Mouse (Mus musculus) layer of hippocampus, adult 8-10 months (tissue): ENCODE data around the gene Zfp931. TPM values are rescaled to one million over a fixed set of nuclear protein-coding genes. Genes with fewer than 3 reads are reported as not detected.
"Not testable (repeated sequence)": the region's sequence is repeated elsewhere in the genome, so short reads cannot be mapped to it uniquely, and the experiment has no call there.

Experiments
- DNase-seq, 2 experiments: peaks; one replicate each; pipeline ENCODE4 v3.0.0; 2022; ENCODE audit warnings: low spot score in 2 of 2
- total RNA-seq, 4 experiments: library from RNA; stranded (reverse); gene quantifications; 2 replicates each; pipeline ENCODE4 v1.2.4; 2022

The Zfp931 gene
- total RNA-seq, result 10 to 100 TPM; 23.3 to 36.1 (median 27.2) TPM

DNA sequence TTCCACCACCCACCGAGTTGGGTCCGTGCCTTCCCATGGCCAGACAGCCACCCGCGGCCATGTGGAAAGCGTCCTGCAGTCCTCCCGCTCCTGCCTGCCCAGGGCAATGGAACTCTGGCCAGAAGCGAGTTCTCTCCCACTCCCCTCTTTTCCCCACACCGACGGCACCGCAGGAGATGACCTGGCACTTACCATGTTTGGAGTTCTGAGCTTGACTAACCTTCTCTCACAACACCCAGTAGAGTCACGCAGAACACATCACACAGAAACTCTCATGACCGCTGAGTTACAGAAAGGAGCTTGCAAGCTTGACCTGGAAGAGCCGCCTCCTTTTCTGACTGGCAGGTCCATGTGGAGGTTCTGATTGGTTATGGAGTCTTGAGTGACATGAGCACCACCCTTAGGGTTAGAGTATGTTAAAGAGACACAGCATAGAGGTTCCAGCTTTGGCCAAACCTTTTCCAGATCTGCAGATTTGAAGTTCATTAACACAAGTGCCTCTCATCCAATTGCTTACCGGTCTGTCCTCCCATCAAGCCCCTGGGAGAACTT, at the start of gene Zfp931:
Zfp931 (minus strand) TSS at position 311 of the 552 bp plus-strand sequence.
- DNase-seq, result peak; percentile 35 to 38

DNA sequence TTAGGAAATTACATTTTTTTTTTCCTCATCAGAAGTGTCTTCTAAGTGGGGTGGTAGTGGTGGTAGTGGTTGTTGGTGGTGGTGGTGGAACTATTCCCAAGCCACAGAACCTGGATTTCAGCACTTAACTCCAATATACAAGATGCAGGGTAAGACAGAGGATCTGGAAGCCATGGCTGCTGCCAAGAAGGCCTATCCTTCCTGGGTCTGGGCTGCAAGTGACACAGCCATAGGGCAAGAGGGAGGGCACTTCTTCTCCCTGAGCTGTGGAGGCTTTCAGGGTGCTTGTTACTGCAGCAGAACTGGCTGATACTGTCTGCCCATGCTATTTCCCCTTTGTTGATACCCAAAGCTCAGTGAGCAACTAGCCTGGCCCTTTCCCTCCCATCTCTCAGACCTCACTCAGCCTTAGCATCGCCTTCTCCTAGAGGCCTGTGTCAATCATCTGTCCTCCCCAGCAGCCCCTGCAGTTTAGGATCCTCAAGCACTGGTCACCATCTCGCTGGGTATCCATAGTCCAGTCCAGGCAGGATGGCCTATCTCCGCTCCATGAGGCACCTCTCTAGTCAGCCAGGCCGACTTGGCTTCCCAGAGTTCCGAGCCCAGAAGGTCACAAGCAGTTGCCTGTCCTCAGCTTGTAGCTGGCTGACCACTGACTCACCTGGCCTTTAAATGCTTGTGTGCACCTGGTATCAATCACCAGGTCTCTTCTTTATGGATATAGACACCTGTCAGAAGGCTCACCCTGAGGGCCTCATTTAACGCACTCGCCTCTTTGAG, 48.0 kb upstream of the Zfp931 start:
- DNase-seq, result peak; percentile 1 to 5

DNA sequence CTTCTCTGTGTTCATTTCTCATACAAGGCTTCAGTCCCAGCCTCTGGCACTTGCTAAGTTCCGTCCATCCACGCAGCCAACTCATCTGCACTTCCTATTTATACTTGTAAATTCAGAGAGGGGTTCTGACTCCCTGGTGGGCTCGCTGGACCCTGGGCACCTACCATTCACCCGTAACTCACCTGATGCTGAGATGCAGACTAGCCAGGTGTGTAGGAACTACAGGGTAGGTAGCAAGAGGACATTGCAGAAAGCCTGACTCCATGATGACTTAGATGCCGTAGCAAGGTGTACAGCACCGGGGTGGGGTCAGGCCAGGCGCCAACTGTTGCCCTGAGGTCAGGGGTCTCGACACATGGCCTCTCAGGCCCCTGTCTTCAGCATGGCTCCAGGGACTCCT, 47.2 kb upstream of the Zfp931 start:
- peak in 1 of 2 experiments; percentile 3 for DNase-seq

DNA sequence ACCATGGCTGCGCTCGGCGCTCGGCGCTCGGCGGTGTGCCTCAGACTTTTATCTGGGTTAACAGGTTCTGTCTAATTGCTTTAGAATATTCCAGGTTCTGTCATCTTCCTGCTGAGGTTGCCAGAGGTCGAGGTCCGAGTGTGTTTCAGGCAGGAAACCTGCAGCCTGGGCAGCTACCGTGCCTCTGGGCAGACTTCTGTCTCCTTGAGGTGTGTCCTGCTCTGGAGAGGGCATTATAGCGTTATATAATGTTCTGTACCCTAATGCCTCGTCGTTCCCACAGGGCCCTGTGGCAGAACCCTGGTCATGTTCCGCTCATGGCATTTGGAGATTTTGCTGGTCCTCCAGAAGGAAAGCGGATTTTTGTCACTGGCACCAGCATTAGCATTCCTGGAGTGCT, 45.2 kb upstream of the Zfp931 start:
- DNase-seq, result peak in 1 of 2 experiments; percentile 1

DNA sequence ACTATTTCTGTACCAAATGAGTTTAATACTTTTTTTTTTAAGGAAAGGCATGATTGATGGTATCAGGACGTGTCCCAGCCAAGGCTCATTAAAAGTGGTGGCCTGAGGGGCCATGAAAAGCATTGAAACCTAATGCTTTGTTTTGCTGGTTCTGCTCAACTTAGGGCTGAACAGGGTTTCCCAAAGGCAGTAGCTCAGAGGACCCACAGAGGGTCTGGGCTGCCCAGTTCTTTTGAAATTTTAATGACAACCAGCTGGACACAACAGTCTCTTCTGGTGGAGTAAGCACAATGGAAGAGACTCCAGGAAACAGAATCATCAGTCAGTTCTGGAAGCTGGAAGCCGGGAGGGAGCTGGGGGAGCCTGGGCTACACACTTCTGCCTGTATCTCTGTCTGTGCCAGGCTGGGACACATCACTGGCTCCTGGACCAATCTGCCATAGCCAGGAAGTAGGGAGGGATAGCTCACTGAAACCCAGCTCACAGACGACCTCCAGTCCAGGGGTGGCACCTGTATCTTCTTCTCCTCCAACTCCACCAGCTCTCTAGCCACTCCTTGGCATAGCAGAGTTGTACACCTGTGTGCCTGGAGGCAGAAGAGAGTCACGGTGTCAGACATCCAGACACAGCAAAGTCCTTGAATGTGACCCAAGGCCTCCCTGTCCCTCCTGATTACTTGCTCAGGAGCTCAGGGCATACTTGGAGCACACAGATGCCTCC, 43.8 kb upstream of the Zfp931 start:
- DNase-seq, result peak in 1 of 2 experiments; percentile 2

DNA sequence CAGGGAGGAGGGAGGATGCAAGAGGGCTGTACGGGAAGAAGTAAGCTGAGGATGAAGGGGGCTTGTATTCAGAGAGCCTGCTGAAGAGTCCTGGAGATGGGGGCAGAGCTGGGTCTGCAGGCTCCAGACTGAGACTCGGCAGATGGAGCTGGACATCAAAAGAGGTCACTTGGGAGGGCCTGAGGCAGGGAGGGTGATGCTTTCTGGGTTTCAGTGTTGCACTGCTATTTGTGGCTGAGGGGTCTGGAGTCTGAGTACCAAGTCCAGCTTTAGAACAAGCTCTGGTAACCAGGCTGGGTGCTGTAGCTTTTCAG, 43.1 kb upstream of the Zfp931 start:
- DNase-seq, result peak in 1 of 2 experiments; percentile 1

DNA sequence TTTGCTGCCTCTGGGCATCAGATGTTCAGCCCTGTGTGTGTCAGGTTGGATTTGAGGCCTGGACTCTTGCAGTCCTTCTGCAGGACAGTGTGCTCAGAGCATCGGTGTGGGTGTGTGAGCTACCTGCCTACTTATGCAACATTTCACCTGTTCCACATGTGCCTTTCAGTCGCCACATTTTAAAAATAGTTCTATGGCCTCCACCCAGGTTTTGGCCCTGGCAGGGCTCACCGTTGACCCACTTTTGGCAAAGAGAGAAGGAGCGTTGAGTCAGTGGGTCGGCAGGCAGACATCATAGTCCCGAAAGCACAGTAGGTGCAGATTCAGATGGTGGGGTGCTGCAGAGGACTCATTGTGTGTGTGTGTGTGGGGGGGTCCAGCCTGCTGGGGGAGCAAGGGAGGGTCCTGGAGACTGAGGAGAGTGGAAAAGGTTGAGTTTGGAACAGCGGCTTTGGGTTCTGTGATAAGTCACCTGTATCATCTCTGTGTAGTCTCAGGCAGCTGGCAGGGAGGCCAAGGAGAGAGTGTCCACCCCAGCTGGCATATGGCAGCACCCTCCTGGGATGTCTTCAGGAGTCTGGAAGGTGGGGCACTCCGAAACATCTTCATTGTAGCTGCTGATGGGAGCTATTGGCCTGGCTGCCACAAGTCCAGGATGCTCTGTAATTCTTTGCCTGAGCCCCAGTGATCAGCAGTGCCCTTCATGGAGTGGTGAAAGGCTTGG, 42.5 kb upstream of the Zfp931 start:
- peak in 1 of 2 experiments; percentile 1 for DNase-seq

DNA sequence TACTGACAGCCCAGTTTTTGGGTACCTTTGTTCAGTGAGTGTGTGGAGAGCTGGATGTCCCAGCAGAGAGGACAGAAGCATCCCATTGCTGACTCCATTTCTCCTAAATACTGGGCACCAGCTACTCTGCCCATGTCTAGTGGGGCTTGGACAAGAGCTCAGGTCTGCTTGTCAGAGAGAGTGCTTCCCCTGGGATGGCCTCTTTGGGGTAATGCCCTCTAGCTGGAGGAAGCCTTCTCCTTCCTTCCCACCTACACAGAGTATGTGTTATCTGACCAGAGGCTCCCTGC, 42.0 kb upstream of the Zfp931 start:
- DNase-seq, result peak; percentile 1 to 3

DNA sequence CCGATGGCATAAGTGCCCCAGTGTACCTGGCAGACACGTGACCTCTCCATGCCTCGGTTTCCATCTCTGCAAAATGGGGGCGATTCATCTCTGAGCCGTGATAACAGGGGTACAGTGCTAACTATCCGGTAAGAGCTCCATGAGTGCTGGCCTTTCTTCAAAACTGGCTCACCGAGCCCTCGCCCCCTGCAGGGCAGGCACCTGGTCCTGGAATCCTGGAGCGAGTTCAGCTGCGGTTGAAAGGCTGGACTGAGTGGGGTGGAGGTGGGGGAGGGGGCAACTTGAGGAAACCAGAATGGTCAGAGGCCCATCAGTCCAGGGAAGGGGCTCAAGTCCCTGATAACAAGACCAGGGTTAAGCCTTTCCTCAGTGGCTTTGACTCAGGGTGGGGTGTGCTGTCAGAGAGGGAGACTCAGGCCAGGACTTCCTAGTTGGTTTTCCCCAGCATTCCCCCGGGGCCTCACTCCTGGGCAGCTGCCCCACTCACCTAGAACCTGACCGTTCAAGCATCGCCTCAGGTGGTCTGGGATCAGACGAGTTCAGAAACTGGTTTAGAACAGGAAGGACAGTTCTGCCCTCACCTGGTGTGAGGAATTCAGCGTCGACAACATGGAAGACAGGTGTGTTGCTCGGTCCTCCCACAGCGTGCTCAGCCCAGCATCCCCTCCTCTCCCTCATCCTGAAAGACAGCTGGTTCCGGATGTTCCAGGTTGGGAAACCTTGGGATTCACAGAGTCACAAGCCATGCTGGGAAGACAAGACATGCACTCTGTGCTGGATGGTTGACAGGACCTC, 41.5 kb upstream of the Zfp931 start:
- DNase-seq, result peak in 1 of 2 experiments; percentile 2

DNA sequence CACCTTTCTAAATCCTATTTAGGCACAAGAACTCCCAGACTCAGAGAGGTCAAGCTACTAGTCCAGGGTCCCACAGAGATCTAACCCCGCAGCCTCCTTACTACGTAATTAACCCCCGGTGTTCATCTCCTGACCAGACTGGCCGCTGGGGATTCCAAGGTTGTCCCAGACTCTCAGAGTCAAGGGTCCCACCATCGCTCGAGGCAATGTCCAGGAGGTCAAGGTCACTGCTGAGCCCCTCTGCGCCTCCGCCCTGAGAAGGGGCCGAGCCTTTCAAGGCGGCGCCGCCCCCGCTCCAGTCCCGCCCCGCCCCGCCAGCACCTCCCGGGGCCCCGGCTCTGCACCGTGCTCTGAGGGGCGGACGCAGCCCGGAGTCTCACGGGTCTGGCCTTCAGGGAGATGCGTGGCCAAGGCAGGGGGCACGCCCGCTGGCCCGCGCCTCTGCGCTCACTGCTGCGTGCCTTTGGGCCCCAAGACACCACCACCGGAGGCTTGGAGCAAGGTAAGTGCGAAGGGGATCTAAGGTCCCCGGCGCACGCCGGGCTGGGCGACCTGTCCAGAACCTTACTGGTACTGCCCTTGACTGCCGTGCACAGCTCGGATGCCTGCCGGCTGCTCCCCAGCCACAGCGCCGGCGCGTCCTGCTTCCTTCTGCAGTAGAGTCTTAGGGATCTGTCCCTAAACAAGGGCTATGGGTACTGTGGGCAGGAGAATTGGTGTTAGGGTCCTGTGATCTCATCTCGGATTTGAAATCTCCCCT, 40.7 kb upstream of the Zfp931 start, which contains the start of gene Phactr3:
Phactr3 (plus strand) TSS at position 175 of the 760 bp plus-strand sequence.
- peak; percentile 9 to 11 for DNase-seq

DNA sequence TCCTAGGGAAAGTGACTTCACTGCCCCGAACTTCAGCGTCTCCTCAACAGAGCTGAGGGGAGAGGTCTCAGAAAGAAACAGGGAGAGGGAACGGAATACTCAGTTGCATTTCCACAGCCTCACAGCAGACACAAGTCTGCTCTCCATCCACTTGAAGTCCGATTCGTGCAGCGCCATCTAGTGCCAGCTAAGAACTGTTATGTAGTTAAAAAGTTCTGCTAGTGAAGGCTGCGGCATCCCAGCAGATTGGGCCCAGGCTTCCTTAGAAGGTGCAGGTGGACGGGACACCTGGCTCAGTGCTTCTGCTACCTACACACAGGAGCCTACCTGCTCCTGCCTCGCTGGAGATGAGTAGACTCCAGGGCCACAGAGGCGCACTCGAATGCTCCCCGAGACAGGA, 39.7 kb upstream of the Zfp931 start:
- DNase-seq, result peak in 1 of 2 experiments; percentile 60

DNA sequence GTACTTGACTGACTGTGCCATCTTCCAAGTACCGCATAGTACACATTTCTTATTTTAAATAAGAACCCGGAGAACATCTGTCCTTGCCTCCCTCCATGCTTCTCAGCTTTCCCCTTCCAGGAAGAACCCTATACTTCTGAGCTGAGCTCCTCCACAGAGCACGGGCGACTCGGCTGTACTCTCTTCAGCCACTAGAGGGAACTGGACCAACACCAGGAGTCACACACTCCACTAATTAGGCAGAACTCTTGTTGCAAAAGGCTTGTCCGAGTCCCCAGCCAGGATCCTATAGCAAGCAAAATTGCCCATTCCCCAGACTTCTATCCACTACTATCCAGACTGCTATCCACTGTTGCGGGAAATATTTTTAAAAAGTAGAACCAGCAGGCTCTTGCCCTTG, 23.7 kb upstream of the Zfp931 start:
- peak in 1 of 2 experiments; percentile 71 for DNase-seq

DNA sequence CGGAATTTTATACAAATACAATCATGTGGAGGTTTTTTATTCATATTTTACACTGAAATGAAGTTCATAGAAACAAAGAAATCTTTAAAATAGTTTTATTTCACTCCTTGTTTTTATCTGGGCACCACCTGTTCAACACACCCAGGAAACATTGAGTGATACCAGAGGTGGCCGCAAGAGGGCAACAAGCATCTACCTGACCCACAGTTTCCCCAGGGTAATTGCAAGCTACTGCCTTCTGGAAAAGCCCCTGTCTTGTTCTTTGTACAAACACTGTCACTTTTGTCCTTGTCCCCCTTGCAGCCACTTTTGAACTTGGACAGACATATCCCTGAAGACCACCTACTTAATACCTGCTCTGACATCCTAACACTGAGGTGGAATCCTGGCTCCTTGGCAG, 19.7 kb upstream of the Zfp931 start:
- DNase-seq, result peak in 1 of 2 experiments; percentile 78

DNA sequence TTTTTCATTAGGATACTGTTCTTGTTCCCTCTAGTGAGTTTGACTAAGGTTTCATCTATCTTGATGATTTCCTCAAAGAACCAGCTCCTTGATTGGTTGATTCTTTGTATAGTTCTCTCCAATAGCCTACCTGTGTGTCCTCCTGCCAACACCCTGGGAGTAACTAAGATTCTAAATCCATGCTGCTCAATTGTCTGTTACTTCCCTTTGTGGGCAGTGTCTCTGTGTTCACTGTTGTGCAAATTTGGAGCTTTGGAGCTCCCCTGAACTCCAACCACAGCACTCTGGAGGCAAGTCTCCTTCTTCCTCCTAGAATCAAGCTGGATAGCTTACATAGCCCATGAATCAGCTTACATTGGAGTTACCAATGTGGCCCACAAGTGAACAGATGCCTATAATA, 11.3 kb upstream of the Zfp931 start:
- no peak for DNase-seq

DNA sequence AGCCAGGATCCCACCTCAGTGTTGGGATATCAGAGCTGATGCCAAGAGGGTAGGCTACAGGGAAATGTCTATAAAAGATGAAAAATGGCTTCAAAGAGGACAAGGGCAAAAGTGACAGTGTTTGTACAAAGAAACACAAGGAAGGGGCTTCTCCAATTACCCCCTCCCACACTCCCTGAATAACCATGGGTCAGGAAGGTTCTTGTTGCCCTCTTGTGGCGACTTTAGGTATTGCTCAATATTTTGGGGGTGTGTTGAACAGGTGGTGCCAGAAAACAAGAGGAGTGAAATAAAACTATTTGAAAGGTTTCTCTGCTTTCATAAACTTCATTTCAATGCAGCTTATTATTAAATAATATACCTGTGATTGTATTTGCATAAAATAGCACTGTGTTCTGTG, 20.1 kb downstream of the Zfp931 start:
- peak; percentile 17 to 48 for DNase-seq

DNA sequence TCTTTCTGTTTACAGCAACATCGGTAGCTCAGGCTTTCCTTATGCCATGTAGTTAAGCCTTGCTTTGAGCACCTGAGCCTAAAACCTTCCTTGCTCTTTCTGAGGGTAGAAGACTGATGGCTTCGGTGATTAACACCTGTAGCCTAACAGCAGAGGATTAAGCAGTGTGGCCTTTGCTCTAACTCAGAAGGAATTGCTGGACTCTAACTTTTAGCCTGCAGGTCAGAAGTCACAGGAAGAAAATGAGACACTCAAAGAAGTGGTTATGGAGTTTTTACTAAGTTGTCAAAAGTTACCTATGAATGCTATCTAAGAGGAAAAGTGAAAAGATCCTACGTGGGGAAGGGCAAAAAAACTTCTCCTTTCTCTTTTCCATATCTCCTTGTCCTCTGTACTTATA, 50.7 kb downstream of the Zfp931 start:
- not testable (repeated sequence) for DNase-seq

DNA sequence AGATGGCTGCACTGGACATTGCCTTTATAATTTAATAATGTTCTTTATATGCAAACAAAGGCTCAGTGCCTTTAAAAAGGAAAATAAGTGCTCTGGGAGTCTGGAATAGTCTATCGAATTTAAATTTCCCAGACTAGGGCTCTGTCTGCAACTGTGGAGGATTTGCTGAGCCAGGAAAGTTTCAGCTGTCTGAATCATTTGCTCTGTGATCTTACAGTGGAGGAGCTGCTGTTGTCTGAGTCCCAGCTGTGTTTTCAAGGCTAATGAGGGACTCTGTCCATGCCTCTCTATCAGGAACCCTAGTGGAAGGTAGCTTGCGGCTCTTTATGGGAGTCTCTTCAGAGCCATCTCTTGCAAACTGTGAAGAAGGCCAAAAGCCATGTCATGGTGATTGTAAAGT, 54.4 kb downstream of the Zfp931 start:
- DNase-seq, result peak in 1 of 2 experiments; percentile 8

DNA sequence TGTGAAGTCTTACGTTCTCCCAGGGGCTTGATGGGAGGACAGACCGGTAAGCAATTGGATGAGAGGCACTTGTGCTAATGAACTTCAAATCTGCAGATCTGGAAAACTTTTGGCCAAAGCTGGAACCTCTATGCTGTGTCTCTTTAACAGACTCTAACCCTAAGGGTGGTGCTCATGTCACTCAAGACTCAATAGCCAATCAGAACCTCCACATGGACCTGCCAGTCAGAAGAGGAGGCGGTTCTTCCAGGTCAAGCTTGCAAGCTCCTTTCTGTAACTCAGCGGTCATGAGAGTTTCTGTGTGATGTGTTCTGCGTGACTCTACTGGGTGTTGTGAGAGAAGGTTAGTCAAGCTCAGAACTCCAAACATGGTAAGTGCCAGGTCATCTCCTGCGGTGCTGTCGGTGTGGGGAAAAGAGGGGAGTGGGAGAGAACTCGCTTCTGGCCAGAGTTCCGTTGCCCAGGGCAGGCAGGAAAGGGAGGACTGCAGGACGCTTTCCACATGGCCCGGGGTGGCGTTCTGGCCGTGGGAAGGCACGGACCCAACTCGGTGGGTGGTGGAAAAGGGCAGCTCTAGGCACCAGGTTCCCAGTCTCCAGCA, 55.2 kb downstream of the Zfp931 start, which contains the start of gene Zfp971:
Zfp971 (plus strand) TSS at position 274 of the 601 bp plus-strand sequence.
- peak; percentile 60 to 70 for DNase-seq

DNA sequence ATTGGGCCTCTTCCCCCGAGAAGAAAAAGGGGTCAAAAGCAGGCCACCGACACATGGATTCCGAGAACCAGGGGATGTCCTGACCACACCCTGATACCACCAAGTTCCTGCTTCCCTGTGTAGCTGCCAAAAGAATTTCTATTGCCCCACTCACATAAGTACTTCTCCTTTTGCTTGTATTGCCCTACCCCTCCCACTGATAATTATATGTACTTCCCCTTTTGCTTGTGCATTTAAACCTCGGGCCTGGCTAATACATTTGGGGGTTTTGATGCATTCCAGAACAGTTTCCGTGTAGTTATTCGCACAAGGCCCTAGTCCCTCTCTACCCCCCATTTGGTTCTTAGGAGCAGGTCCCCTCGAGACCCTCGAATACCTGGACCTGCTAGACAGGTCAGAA, 57.5 kb downstream of the Zfp931 start:
- DNase-seq, result not testable (repeated sequence)

DNA sequence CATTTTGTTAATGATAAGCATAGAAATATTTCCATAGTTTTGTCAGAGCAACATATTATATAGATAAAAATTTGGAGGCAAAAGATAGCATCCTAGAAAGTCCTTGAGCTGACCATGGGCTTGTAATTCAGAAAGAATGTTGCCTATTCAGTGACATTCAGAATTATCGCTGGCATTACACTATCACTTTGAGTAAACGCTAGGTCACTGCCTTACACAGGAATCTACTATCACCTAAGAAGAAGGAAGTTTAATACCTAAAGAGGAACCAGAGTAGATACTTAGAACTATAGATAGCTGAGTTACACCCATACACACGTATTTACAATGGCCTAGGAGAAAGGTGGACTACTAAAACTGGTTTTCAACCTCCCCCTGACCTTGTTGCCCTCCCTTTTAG, 58.8 kb downstream of the Zfp931 start:
- DNase-seq, result not testable (repeated sequence)
